ENCODE assay signal across 23 mouse cellular contexts in genomic region chr1:74697416-74697815, GRCm38 (mm10). TPM values are rescaled to one million over a fixed set of nuclear protein-coding genes. Genes with fewer than 3 reads are reported as not detected.
DNase-seq lines count a peak whose midpoint lies in the region; TF ChIP-seq lines count a peak whose summit lies in the region.
"Had no signal": no experiment of that assay in that cellular context is flagged by ENCODE, and none has a peak within 500 bp of the region (broad histone marks: within the 10 kb centered on the region; RNA-seq: fewer than 3 reads in every experiment).

No protein-coding gene starts in this region.

- TF ChIP-seq EP300 in heart, adult 2 months (IDR thresholded peaks at IDR 0.05; ENCODE audit: insufficient read depth, low read depth, low read length) = no peak

- H3K4me3 ChIP-seq in lung, adult 2 months (replicated peaks; ENCODE audit: extremely low read depth, low read depth, low read length) = no peak overlapping the region
- H3K4me3 ChIP-seq in heart, adult 2 months = no peak overlapping the region
- H3K4me3 ChIP-seq: embryonic facial prominence, embryonic 15.5 days; heart, embryonic 13.5 days; midbrain, embryonic 10.5 days had no signal

- peak; percentile 90 for DNase-seq in kidney, adult 11 months
- DNase-seq in kidney, postnatal 10 days = no peak
- DNase-seq in brain, adult 2 months (ENCODE audit: low read depth, low spot score) = peak; percentile 14
- peak; percentile 36 for DNase-seq in lung, adult 2 months
- DNase-seq in lung, postnatal 25 days (ENCODE audit: low spot score) = peak; percentile 55
- no peak for DNase-seq in left cerebral cortex, postnatal 36 days (ENCODE audit: low spot score in 2 of 2)
- no peak for DNase-seq in heart, adult 2 months
- DNase-seq: cerebellum, adult 18-20 months; cerebellum, postnatal 36 days; heart, postnatal 36 days; left cerebral cortex, postnatal 4 days; liver; right cerebral cortex, postnatal 4 days; thymus, postnatal 14 days had no signal

- no peak for TF ChIP-seq POLR2A in lung, adult 2 months (IDR thresholded peaks at IDR 0.05; ENCODE audit: borderline replicate concordance, extremely low read depth, low read depth, low read length)
- no peak for TF ChIP-seq POLR2A in heart, adult 2 months (IDR thresholded peaks at IDR 0.05; ENCODE audit: insufficient read depth, low read depth, low read length)

- TF ChIP-seq CTCF in lung, adult 2 months (IDR thresholded peaks at IDR 0.05; ENCODE audit: insufficient read depth, low read length) = no peak
- no peak for TF ChIP-seq CTCF in heart, adult 2 months (IDR thresholded peaks at IDR 0.05)

- intact Hi-C loops in left cerebral cortex, postnatal 36 days (cut with DNase I) = no loop called here
- intact Hi-C loops in heart, adult 2 months (cut with DNase I) = no loop called here

- H3K27me3 ChIP-seq in heart, adult 2 months (ENCODE audit: control insufficient read depth, insufficient read depth, low read length) = no peaks in the 10 kb centered on the region
- H3K27me3 ChIP-seq: embryonic facial prominence, embryonic 15.5 days; heart, embryonic 13.5 days had no signal

- no peaks in the 10 kb centered on the region for H3K79me2 ChIP-seq in heart, adult 2 months (replicated peaks; ENCODE audit: control insufficient read depth, insufficient read depth, low read length)

- H3K4me1 ChIP-seq in lung, adult 2 months (ENCODE audit: control insufficient read depth, insufficient read depth, low read length) = no peaks in the 10 kb centered on the region; the same call in 1 of the 2 replicates
- H3K4me1 ChIP-seq in heart, adult 2 months (ENCODE audit: control insufficient read depth, insufficient read depth, low read length) = peaks cover 7% of the 10 kb centered on the region
- H3K4me1 ChIP-seq: embryonic facial prominence, embryonic 15.5 days; midbrain, embryonic 10.5 days had no signal

- no peak overlapping the region for H3K9ac ChIP-seq in heart, adult 2 months (ENCODE audit: low read depth, low read length)
- H3K9ac ChIP-seq: embryonic facial prominence, embryonic 15.5 days; heart, embryonic 13.5 days; hindbrain, embryonic 14.5 days had no signal

- no peak overlapping the region for H3K27ac ChIP-seq in heart, adult 2 months
- H3K27ac ChIP-seq: embryonic facial prominence, embryonic 15.5 days; hindbrain, embryonic 14.5 days; midbrain, embryonic 10.5 days; stomach, postnatal 0 days had no signal

- WGBS in lung, adult 2 months = 75% methylated on average over 6 of the region's 6 CpGs
- WGBS in heart, adult 2 months = 84% methylated on average over 6 of the region's 6 CpGs

- H3K36me3 ChIP-seq in heart, adult 2 months (ENCODE audit: control insufficient read depth, insufficient read depth, low read length) = peaks cover 12% of the 10 kb centered on the region

RNA-seq across cellular contexts. Expression of gene Cyp27a1, which starts 16.0 kb away (rescaled TPM):
- 16.9 and 25.4 TPM in 2 replicates for polyA plus RNA-seq in lung, adult 2 months (2012; rRNA removed)
- 1 to 10 TPM; 2.3 to 3.3 TPM for total RNA-seq in left cerebral cortex, postnatal 36 days (2021)
- 10 to 100 TPM; 10.1 to 18.1 TPM for total RNA-seq in heart, adult 2 months (2021)
- polyA plus RNA-seq in heart, adult 2 months (2012; rRNA removed) = 17.0 and 22.2 TPM in 2 replicates
- polyA plus RNA-seq: G1E had no signal

RNA-seq across cellular contexts. Expression of gene Ttll4, which starts 35.9 kb away (rescaled TPM):
- polyA plus RNA-seq in lung, adult 2 months (2012; rRNA removed) = 13.7 and 16.1 TPM in 2 replicates
- total RNA-seq in left cerebral cortex, postnatal 36 days (2021) = 10 to 100 TPM; 15.1 to 33.5 TPM
- total RNA-seq in heart, adult 2 months (2021) = 10 to 100 TPM in 1 of 2 experiments, 1 to 10 TPM in 1; 9.7 to 10.9 TPM
- 6.6 and 15.5 TPM in 2 replicates for polyA plus RNA-seq in heart, adult 2 months (2012; rRNA removed)

RNA-seq across cellular contexts. Expression of gene Prkag3, which starts 51.6 kb away (rescaled TPM):
- polyA plus RNA-seq in lung, adult 2 months (2012; rRNA removed) = 5.9 and 11.4 TPM in 2 replicates
- under 1 TPM in 1 of 2 experiments, not detected in 1; 0.14 TPM for total RNA-seq in left cerebral cortex, postnatal 36 days (2021)
- total RNA-seq in heart, adult 2 months (2021) = 1 to 10 TPM; 1.1 to 1.3 TPM
- 2.1 and 3.0 TPM in 2 replicates for polyA plus RNA-seq in heart, adult 2 months (2012; rRNA removed)
- total RNA-seq: G1E; left cerebral cortex, postnatal 4 days; monocyte, adult 5-6 weeks had no signal
- polyA plus RNA-seq: G1E; hindbrain, embryonic 14.5 days; macrophage; midbrain, embryonic 10.5 days; neural tube, embryonic 11.5 days had no signal

Comparison
In these comparisons a context has a peak if more than half of its experiments do, and no peak if none do; other contexts are left out.
1. DNase-seq: peak in kidney, adult 11 months (single experiment), brain, adult 2 months (single experiment), lung, adult 2 months (single experiment) and lung, postnatal 25 days (single experiment); none in kidney, postnatal 10 days (single experiment), left cerebral cortex, postnatal 36 days (0 of 2) and heart, adult 2 months (0 of 2).